Mouse (Mus musculus): ENCODE measurements around the gene Gm3453.
"Not testable (repeated sequence)": the region's sequence is repeated elsewhere in the genome, so short reads cannot be mapped to it uniquely, and the experiment has no call there.

The Gm3453 gene

DNA sequence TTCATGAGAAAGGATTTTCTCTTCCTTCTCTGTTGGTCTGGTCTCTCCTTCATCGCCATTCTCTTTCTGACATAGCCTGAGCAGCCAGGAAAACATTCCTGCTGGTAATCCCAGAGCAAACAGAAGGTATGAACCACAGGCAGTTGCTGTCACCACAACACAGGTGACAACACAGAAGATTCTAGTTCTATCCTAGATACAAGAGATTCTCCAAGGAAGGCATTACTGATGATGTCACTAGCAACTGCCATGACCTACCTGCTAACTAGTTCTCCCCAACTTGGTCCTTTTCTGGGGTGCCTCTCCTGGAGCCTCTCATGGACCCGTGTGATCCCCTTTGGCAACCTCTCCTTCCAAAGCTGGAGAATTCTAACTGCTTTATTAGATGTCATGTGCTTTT lies at the start of gene Gm3453:
Gene Gm3453 (minus strand): TSS at position 101 of the 400 bp plus-strand sequence.
- not testable (repeated sequence) for DNase-seq (ENCODE audit: low read depth, low spot score)

DNA sequence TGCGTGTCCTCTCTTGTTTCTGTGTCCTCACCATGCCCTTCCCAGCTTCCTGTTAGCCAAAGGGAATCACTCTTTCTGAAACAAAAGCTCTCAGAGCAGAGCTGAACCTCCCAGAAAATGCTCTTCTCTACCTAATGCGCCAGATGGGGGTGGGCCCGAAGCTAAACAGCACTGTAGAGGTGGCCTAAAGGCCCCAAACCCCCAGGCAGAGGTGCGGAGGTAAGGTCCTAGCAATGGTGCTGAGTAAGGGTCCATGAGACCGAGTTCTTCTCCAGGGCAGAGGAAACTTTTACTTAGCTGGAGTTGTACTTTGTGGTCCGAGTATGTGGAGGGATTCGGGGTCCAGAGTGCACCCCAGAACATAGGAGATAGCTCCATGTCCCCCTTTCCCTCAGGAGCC lies 8.2 kb upstream of the Gm3453 start:
- not testable (repeated sequence) for DNase-seq (ENCODE audit: low read depth, low spot score)

DNA sequence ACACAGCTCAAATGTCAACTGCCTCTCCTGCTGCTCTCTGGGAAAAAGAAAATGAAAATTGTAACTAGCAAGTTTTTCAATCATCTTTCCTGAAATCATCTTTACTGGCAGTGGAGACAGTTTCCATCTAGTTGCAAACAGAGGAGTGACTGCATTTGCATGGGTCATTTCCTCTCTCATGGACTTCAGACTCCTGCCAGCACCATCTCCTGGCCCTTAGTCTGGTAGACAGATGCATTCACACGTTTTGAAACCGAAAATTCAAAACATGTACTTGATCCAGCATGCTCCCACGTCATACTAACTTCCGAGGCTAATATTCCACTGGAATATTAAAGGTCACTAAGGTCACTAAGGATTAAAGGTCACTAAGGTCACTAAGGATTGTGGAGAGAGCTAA lies 16.5 kb downstream of the Gm3453 start:
- not testable (repeated sequence) for DNase-seq (ENCODE audit: low read depth, low spot score)

DNA sequence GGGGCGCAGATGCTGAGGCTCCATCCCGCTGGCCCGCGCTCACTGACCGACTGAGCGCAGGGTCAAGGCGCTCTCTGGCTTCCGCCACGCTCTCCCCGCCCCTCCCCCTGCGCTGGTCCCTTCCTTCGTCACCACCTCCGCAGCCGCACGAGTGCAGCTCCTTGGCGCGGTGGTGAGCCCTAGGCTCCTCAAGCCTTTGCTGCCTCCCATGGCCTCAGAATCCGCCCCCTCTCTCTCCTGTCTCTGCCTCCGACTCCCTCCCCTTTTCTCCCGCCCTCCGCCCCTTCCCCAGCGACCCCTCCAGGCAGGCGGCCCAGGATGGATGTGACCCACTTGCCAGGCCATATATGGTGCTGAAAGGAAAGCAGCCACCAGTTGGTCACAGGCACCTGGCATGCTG lies 17.3 kb downstream of the Gm3453 start, which contains the start of gene Gm3248:
Gene Gm3248 (minus strand): TSS at position 111 of the 400 bp plus-strand sequence.
- DNase-seq (ENCODE audit: low read depth, low spot score): peak; percentile 30

DNA sequence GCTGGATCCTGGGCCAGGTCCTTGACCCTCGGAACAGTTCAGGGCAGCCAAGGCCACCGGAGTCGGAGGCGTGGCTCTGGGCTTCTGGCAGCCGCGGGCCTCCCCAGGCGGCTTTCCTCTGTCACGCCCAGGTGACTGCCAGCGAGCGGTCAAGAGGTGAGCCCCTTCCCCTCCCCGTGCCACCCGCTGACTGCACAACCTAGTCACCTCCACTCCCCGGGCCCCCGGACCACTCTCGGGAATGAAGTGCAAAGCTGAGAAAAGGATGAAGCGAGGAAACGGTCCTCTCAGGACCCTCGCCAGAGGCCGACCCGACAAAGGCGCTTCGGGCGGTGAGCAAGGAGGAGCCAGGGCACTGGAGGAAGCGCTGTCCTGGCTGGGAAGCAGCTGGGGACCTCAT lies 17.8 kb downstream of the Gm3453 start:
- DNase-seq (ENCODE audit: low read depth, low spot score): not testable (repeated sequence)

DNA sequence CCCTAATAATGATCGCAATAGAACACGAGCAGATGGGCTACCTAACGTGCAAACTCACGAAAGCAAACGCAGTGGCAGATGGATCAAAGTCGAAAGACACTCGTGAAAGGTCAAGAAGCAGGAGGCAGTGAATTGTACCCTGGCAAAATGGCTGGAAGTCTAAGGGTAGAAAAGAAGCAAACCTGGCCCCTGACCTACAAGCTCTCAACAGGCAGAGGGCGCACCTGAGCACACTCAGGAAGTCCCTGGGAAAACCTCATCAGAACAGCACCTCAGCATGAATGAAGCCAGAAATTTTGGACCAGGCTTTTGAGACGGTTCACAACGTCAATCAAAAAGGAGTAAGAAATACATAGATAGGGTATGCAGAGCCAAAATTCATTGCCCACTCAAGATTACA lies 18.5 kb downstream of the Gm3453 start:
- DNase-seq (ENCODE audit: low read depth, low spot score): not testable (repeated sequence)

DNA sequence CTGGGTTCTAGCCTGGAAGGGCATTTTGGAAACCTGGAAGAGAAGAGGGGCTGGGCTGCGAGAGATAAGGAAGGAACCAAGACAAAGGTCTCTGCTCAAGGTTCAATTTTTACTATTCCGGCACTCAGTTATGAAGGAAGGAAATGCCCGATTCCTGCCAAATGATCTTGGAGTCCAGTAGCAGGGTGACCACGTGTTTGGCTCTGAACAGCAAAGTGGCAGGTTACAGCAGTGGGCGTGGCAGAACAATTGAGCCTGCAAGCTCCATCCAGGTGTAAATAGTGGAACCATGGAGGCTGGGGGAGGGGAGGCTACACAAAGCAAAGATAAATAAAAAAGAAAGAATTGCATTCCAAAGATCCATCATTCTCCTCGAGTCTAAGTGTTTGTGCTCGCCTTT lies 55.7 kb downstream of the Gm3453 start:
- peak; percentile 39 for DNase-seq (ENCODE audit: low read depth, low spot score)

All from ES-CJ7 (cell line).